Mouse (Mus musculus) forebrain, postnatal 0 days (tissue): ENCODE data around the gene Cnrip1. TPM values are rescaled to one million over a fixed set of nuclear protein-coding genes. Genes with fewer than 3 reads are reported as not detected.
"Not testable (repeated sequence)": the region's sequence is repeated elsewhere in the genome, so short reads cannot be mapped to it uniquely, and the experiment has no call there.

Source experiments
- ATAC-seq: fragments of 200-750 bp; cut with Nextera tagmentation; 2 replicates; pipeline ENCODE4 v1.8.0; 2017; ENCODE audit warnings: mild to moderate bottlenecking, moderate library complexity
- DNase-seq: peaks from one replicate; pipeline ENCODE4 v3.0.0-alpha.2; 2015
- H3K27ac ChIP-seq: fragments of 300-500 bp; sonication (generic); 2 replicates; pipeline ENCODE4 v1.5.1; 2014; ENCODE audit warnings: low read depth, mild to moderate bottlenecking, antibody characterized with exemption, low read length, moderate library complexity, mixed read lengths
- H3K27me3 ChIP-seq: fragments of 300-500 bp; sonication (generic); 2 replicates; pipeline ENCODE4 v1.6.1; 2014; ENCODE audit warnings: mild to moderate bottlenecking, low read length, mixed read lengths; ENCODE audit not compliant: insufficient read depth
- H3K36me3 ChIP-seq: fragments of 300-500 bp; sonication (generic); 2 replicates; pipeline ENCODE4 v1.6.1; 2014; ENCODE audit warnings: mild to moderate bottlenecking, moderate library complexity; ENCODE audit not compliant: insufficient read depth
- H3K4me1 ChIP-seq: fragments of 300-500 bp; sonication (generic); 2 replicates; pipeline ENCODE4 v1.6.1; 2014; ENCODE audit warnings: antibody characterized with exemption; ENCODE audit not compliant: insufficient read depth
- H3K4me2 ChIP-seq: fragments of 300-500 bp; sonication (generic); 2 replicates; pipeline ENCODE4 v1.6.1; 2014; ENCODE audit warnings: low read depth, mild to moderate bottlenecking, moderate library complexity
- H3K4me3 ChIP-seq: fragments of 300-500 bp; sonication (generic); 2 replicates; pipeline ENCODE4 v1.5.1; 2014; ENCODE audit warnings: low read depth, low read length, mixed read lengths
- H3K9ac ChIP-seq: fragments of 300-500 bp; sonication (generic); 2 replicates; pipeline ENCODE4 v1.6.1; 2014; ENCODE audit warnings: mild to moderate bottlenecking
- H3K9me3 ChIP-seq: fragments of 300-500 bp; sonication (generic); 2 replicates; pipeline ENCODE4 v1.6.1; 2016; ENCODE audit warnings: low read length
- CTCF ChIP-seq: sonication (generic); IDR thresholded peaks from 2 replicates; pipeline ENCODE4 v1.5.1; 2016; ENCODE audit warnings: antibody characterized with exemption, control low read depth, low read depth
- whole genome bisulfite sequencing: fragments of 180-500 bp; shearing (Covaris S2); extraction: QIAGEN DNeasy Blood & Tissue Kit; methylation state at CpG from one replicate; pipeline ENCODE4 v1.1.7; 2014; 5-methylcytosine and 5-hydroxymethylcytosine counted together
- polyA plus RNA-seq: library from polyadenylated mRNA; unstranded; fragments of >200 nt; fragmentation: Nextera tagmentation; extraction: Ambion mirVana; gene quantifications from 2 replicates; pipeline ENCODE4 v1.2.1, GENCODE M21; 2015
- total RNA-seq: library from RNA; depleted of rRNA; stranded (reverse); fragments of >200 nt; gene quantifications from 2 replicates; pipeline ENCODE4 v1.2.3, GENCODE M21; 2014

Gene Cnrip1
- total and polyA plus RNA-seq, 2 experiments from 2014 or later, result 123 to 260 TPM

GRCm38 (mm10) chr11:17008498-17008941 is 42.9 kb upstream of the Cnrip1 start:
- no peak overlapping the region for H3K27ac ChIP-seq
- no peaks in the 10 kb centered on the region for H3K9me3 ChIP-seq
- H3K27me3 ChIP-seq, result no peaks in the 10 kb centered on the region
- H3K36me3 ChIP-seq, result no peaks in the 10 kb centered on the region
- DNase-seq (no peak), ATAC-seq (no peak)
- no peak overlapping the region for H3K4me3 ChIP-seq
- H3K4me1 ChIP-seq, result no peaks in the 10 kb centered on the region
- no peak overlapping the region for H3K9ac ChIP-seq
- no peak overlapping the region for H3K4me2 ChIP-seq
- 77% methylated on average over 7 of the region's 7 CpGs for WGBS
- no peak for TF ChIP-seq CTCF

GRCm38 (mm10) chr11:17012948-17013347 is 38.4 kb upstream of the Cnrip1 start:
- H3K4me3 ChIP-seq, result no peak overlapping the region
- no peak for ATAC-seq
- no peaks in the 10 kb centered on the region for H3K36me3 ChIP-seq
- TF ChIP-seq CTCF, result no peak
- H3K9me3 ChIP-seq, result no peaks in the 10 kb centered on the region
- H3K27ac ChIP-seq, result no peak overlapping the region
- no peak overlapping the region for H3K4me2 ChIP-seq
- no peaks in the 10 kb centered on the region for H3K27me3 ChIP-seq
- H3K4me1 ChIP-seq, result no peaks in the 10 kb centered on the region
- no peak for DNase-seq
- no peak overlapping the region for H3K9ac ChIP-seq

GRCm38 (mm10) chr11:17019328-17019727 is 32.1 kb upstream of the Cnrip1 start:
- TF ChIP-seq CTCF, result no peak
- 89% methylated on average over 7 of the region's 7 CpGs for WGBS
- no peak overlapping the region for H3K4me3 ChIP-seq

GRCm38 (mm10) chr11:17023206-17023605 is 28.2 kb upstream of the Cnrip1 start:
- TF ChIP-seq CTCF, result no peak
- no peaks in the 10 kb centered on the region; the same call in 1 of the 2 replicates for H3K9me3 ChIP-seq
- H3K27me3 ChIP-seq, result no peaks in the 10 kb centered on the region
- H3K4me2 ChIP-seq, result no peak overlapping the region
- ATAC-seq (no peak), DNase-seq (no peak)
- H3K4me3 ChIP-seq, result no peak overlapping the region
- no peak overlapping the region for H3K9ac ChIP-seq
- no peak overlapping the region for H3K27ac ChIP-seq
- 89% methylated on average over 6 of the region's 6 CpGs for WGBS
- no peaks in the 10 kb centered on the region for H3K36me3 ChIP-seq
- no peaks in the 10 kb centered on the region for H3K4me1 ChIP-seq

More at GRCm38 (mm10) chr11:17019328-17019727, 32.1 kb upstream of the Cnrip1 start:
- no peak overlapping the region for H3K27ac ChIP-seq
- H3K9ac ChIP-seq, result no peak overlapping the region
- no peak overlapping the region for H3K4me2 ChIP-seq
- H3K36me3 ChIP-seq, result no peaks in the 10 kb centered on the region
- no peaks in the 10 kb centered on the region for H3K4me1 ChIP-seq
- H3K9me3 ChIP-seq, result no peaks in the 10 kb centered on the region; the same call in 1 of the 2 replicates
- DNase-seq (no peak), ATAC-seq (no peak)
- no peaks in the 10 kb centered on the region for H3K27me3 ChIP-seq

- no peak overlapping the region for H3K9ac ChIP-seq
- DNase-seq (no peak), ATAC-seq (no peak)
- WGBS, result 76% methylated on average over 3 of the region's 3 CpGs
- TF ChIP-seq CTCF, result no peak
- no peak overlapping the region for H3K4me2 ChIP-seq
- H3K4me3 ChIP-seq, result no peak overlapping the region
- H3K27ac ChIP-seq, result no peak overlapping the region
- no peaks in the 10 kb centered on the region for H3K27me3 ChIP-seq
- H3K4me1 ChIP-seq, result no peaks in the 10 kb centered on the region
- no peaks in the 10 kb centered on the region for H3K9me3 ChIP-seq
- H3K36me3 ChIP-seq, result no peaks in the 10 kb centered on the region
Observed at GRCm38 (mm10) chr11:17023984-17024383, 27.4 kb upstream of the Cnrip1 start.

GRCm38 (mm10) chr11:17045806-17046205 is 5.6 kb upstream of the Cnrip1 start:
- no peak overlapping the region for H3K4me2 ChIP-seq
- H3K4me3 ChIP-seq, result no peak overlapping the region
- H3K36me3 ChIP-seq, result no peaks in the 10 kb centered on the region
- no peak for TF ChIP-seq CTCF
- ATAC-seq, result peak; percentile 80
- H3K9me3 ChIP-seq, result no peaks in the 10 kb centered on the region
- H3K9ac ChIP-seq, result no peak overlapping the region
- no peaks in the 10 kb centered on the region for H3K4me1 ChIP-seq
- 68% methylated on average over 2 of the region's 2 CpGs for WGBS
- no peaks in the 10 kb centered on the region for H3K27me3 ChIP-seq
- H3K27ac ChIP-seq, result no peak overlapping the region
- peak; percentile 48 for DNase-seq

- Histone ChIP-seq H3K27ac (peak overlapping the region; percentile 88), H3K4me2 (peak overlapping the region; percentile 69), H3K27me3 (no peaks in the 10 kb centered on the region), H3K4me3 (peak overlapping the region; percentile 73), H3K9me3 (no peaks in the 10 kb centered on the region), H3K4me1 (peaks cover 8% of the 10 kb centered on the region; the same call in 1 of the 2 replicates), H3K9ac (peak overlapping the region; percentile 88), H3K36me3 (no peaks in the 10 kb centered on the region)
- 9% methylated on average over 6 of the region's 6 CpGs for WGBS
- peak; percentile 57 for DNase-seq
- no peak for TF ChIP-seq CTCF
- peak; percentile 15; the same call in 1 of the 2 replicates for ATAC-seq
Observed at GRCm38 (mm10) chr11:17052476-17053049, 1.2 kb downstream of the Cnrip1 start.

GRCm38 (mm10) chr11:17069360-17069759 is 18.0 kb downstream of the Cnrip1 start:
- ATAC-seq, H3K27me3 ChIP-seq, H3K4me3 ChIP-seq, H3K4me2 ChIP-seq, H3K36me3 ChIP-seq, H3K9ac ChIP-seq, DNase-seq, H3K4me1 ChIP-seq, H3K9me3 ChIP-seq, H3K27ac ChIP-seq: not testable (repeated sequence)
- WGBS, result 97% methylated on average over 2 of the region's 2 CpGs
